Mouse (Mus musculus): Measurements from ENCODE around the gene Ankrd44.

DNA sequence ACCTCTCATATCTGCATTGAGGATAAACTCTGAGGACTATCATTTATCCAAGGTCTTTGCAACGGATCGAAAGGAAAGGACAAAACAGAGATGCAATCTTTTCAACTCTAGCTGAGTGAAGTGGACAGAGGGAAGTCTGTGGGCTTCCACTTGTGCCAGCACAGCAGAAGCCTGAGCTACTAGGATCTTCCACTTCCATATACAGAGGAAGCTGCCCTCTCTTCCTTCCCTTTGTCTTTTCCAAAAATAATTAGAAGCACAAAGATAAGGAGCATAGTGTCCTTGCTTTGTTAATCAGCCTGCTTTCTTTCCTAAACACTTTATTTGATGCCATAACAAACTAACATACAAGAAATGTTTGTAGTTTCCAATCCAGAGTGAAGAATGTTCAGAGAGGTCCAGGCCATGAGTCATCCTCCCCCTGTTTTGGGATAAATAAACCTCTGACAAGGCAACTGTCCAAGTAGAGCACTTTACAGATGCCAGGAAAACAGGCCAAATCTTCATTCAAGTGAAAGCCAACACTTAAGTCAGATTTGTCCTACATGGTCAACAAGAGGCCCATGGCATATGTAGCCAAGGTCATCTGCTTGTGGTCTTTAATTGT, 160.5 kb downstream of the Ankrd44 start:
- TF ChIP-seq EP300 (IDR thresholded peaks at IDR 0.05; ENCODE audit: insufficient read depth, low read depth, low read length) (no peak), CTCF (IDR thresholded peaks at IDR 0.05) (no peak), POLR2A (IDR thresholded peaks at IDR 0.05; ENCODE audit: insufficient read depth, low read depth, low read length) (no peak)

Measured in heart, adult 2 months (tissue).